In genomic region chr4:45765565-45766201, GRCm38 (mm10) we compare ENCODE assay signal across 9 mouse cellular contexts. TPM values are rescaled to one million over a fixed set of nuclear protein-coding genes. Genes with fewer than 3 reads are reported as not detected.
A peak's percentile ranks its signal among the peaks of the same experiment; 100 is the strongest.
DNase-seq lines count a peak whose midpoint lies in the region; ATAC-seq and TF ChIP-seq lines count a peak whose summit lies in the region.
"Had no signal": no experiment of that assay in that cellular context is flagged by ENCODE, and none has a peak within 500 bp of the region (broad histone marks: within the 10 kb centered on the region; RNA-seq: fewer than 3 reads in every experiment).

No protein-coding gene starts in this region.

- ATAC-seq in heart, embryonic 16.5 days (replicated peaks; ENCODE audit: extremely low read depth, insufficient read depth, low FRiP score), result no peak
- ATAC-seq in hindbrain, postnatal 0 days, result peak; percentile 43
- ATAC-seq in neural tube, embryonic 12.5 days (ENCODE audit: low FRiP score, low read depth), result peak; percentile 61; the same call in 1 of the 2 replicates

- peak overlapping the region; percentile 21; the same call in 1 of the 2 replicates for H3K9ac ChIP-seq in heart, embryonic 16.5 days (ENCODE audit: low read length)
- peak overlapping the region; percentile 46; the same call in 1 of the 2 replicates for H3K9ac ChIP-seq in hindbrain, postnatal 0 days (replicated peaks; ENCODE audit: low read length)
- H3K9ac ChIP-seq in neural tube, embryonic 12.5 days, result no peak overlapping the region; the same call in 1 of the 2 replicates

- intact Hi-C loops in heart, postnatal 25 days (cut with DNase I), result loop anchor here (5.0 kb wide), 1 partner anchor 218 kb away; no protein-coding TSS in a partner anchor

- H3K4me1 ChIP-seq in heart, embryonic 16.5 days (ENCODE audit: control insufficient read depth, insufficient read depth, low read length), result peaks cover 71% of the 10 kb centered on the region
- H3K4me1 ChIP-seq in hindbrain, postnatal 0 days (ENCODE audit: insufficient read depth, low read length), result peaks cover 28% of the 10 kb centered on the region
- peaks cover 47% of the 10 kb centered on the region for H3K4me1 ChIP-seq in neural tube, embryonic 12.5 days

- H3K27ac ChIP-seq in heart, embryonic 16.5 days (ENCODE audit: low read length), result no peak overlapping the region; the same call in none of the 2 replicates
- H3K27ac ChIP-seq in hindbrain, postnatal 0 days, result no peak overlapping the region
- H3K27ac ChIP-seq in neural tube, embryonic 12.5 days, result no peak overlapping the region

- H3K4me3 ChIP-seq in heart, embryonic 16.5 days (ENCODE audit: low read length), result no peak overlapping the region
- H3K4me3 ChIP-seq in hindbrain, postnatal 0 days (ENCODE audit: low read length), result no peak overlapping the region
- 0 out of 2 replicates have a peak overlapping the region, but pooled peaks have one; percentile 1 for H3K4me3 ChIP-seq in neural tube, embryonic 12.5 days

- 20% methylated on average over 14 of the region's 18 CpGs for WGBS in heart, embryonic 16.5 days
- WGBS in hindbrain, postnatal 0 days, result 1% methylated on average over 11 of the region's 18 CpGs
- WGBS in neural tube, embryonic 12.5 days, result 1% methylated on average over 14 of the region's 18 CpGs

- peak overlapping the region; percentile 26 for H3K4me2 ChIP-seq in heart, embryonic 16.5 days (ENCODE audit: low read depth, low read length)
- peak overlapping the region; percentile 42 for H3K4me2 ChIP-seq in hindbrain, postnatal 0 days (ENCODE audit: low read depth, low read length)
- peak overlapping the region; percentile 47 for H3K4me2 ChIP-seq in neural tube, embryonic 12.5 days (replicated peaks)

- H3K27me3 ChIP-seq in heart, embryonic 16.5 days (ENCODE audit: control insufficient read depth, insufficient read depth, low read length), result no peaks in the 10 kb centered on the region; the same call in 1 of the 2 replicates
- peaks cover 8% of the 10 kb centered on the region; the same call in 1 of the 2 replicates for H3K27me3 ChIP-seq in hindbrain, postnatal 0 days (ENCODE audit: insufficient read depth, low read length)
- H3K27me3 ChIP-seq in neural tube, embryonic 12.5 days (replicated peaks), result peaks cover 8% of the 10 kb centered on the region; the same call in 1 of the 2 replicates

- DNase-seq in heart, postnatal 25 days (ENCODE audit: low spot score), result no peak
- peak; percentile 60 for DNase-seq in embryo, embryonic 11 days
- peak; percentile 54 for DNase-seq in hindbrain, postnatal 0 days (ENCODE audit: low spot score)
- DNase-seq in adrenal gland, adult 8-10 months, result no peak
- DNase-seq in left cerebral cortex, adult 11 months (ENCODE audit: low spot score), result no peak
- no peak for DNase-seq in right cerebral cortex, adult 2 months (ENCODE audit: low spot score in 2 of 2)
- DNase-seq: kidney, adult 9 months had no signal

- no peak for TF ChIP-seq CTCF in hindbrain, postnatal 0 days (IDR thresholded peaks at IDR 0.05; ENCODE audit: low read depth)

- no peaks in the 10 kb centered on the region for H3K36me3 ChIP-seq in heart, embryonic 16.5 days (ENCODE audit: control insufficient read depth, insufficient read depth)
- H3K36me3 ChIP-seq in hindbrain, postnatal 0 days (ENCODE audit: insufficient read depth, low read length), result no peaks in the 10 kb centered on the region
- H3K36me3 ChIP-seq in neural tube, embryonic 12.5 days, result no peaks in the 10 kb centered on the region

- H3K9me3 ChIP-seq in heart, embryonic 16.5 days (replicated peaks; ENCODE audit: control insufficient read depth, low read length), result no peaks in the 10 kb centered on the region
- no peaks in the 10 kb centered on the region for H3K9me3 ChIP-seq in hindbrain, postnatal 0 days (ENCODE audit: low read length)
- no peaks in the 10 kb centered on the region for H3K9me3 ChIP-seq in neural tube, embryonic 12.5 days

RNA-seq across cellular contexts. Expression of gene Aldh1b1, which starts 33.1 kb away (rescaled TPM):
- 173 and 184 TPM in 2 replicates for polyA plus RNA-seq in heart, embryonic 16.5 days (2015; fragmentation: Nextera tagmentation; extraction: Ambion mirVana)
- total RNA-seq in heart, postnatal 25 days (2021), result 10 to 100 TPM; 16.0 to 17.5 TPM
- total RNA-seq in hindbrain, postnatal 0 days (2014; rRNA removed), result 23.0 and 24.4 TPM in 2 replicates
- polyA plus RNA-seq in hindbrain, postnatal 0 days (2015; fragmentation: Nextera tagmentation; extraction: Ambion mirVana), result 18.8 TPM in 2 replicates
- polyA plus RNA-seq in neural tube, embryonic 12.5 days (2016; fragmentation: Nextera tagmentation; extraction: Ambion mirVana), result 11.0 and 11.4 TPM in 2 replicates
- 10 to 100 TPM; 39.2 to 46.2 (median 41.9) TPM for total RNA-seq in adrenal gland, adult 8-10 months (2022)

Comparison
In these comparisons a context has a peak if more than half of its experiments do, and no peak if none do; other contexts are left out.
1. DNase-seq: peak in embryo, embryonic 11 days (single experiment) and hindbrain, postnatal 0 days (single experiment); none in heart, postnatal 25 days (single experiment), adrenal gland, adult 8-10 months (single experiment), left cerebral cortex, adult 11 months (single experiment) and right cerebral cortex, adult 2 months (0 of 2).
2. Peak in every context shown above with its lines, with median percentiles within 50 percentile points of each other: H3K4me2 ChIP-seq.